Mouse (Mus musculus) C2C12 (cell line): ENCODE results near the gene Znhit2.

Experiments used
- CEBPB ChIP-seq: IDR thresholded peaks from one replicate; pipeline ENCODE4 v1.6.1; 2011; ENCODE audit warnings: low read depth, mild to moderate bottlenecking, control low read depth, moderate library complexity
- CTCF ChIP-seq: IDR thresholded peaks from one replicate; pipeline ENCODE4 v1.5.1; 2011; ENCODE audit not compliant: control insufficient read depth, insufficient read depth, insufficient read length
- MYOG ChIP-seq: IDR thresholded peaks from one replicate; pipeline ENCODE4 v1.6.1; 2011; ENCODE audit not compliant: control insufficient read depth, insufficient read length; ENCODE audit errors: extremely low read depth

GRCm38 (mm10) chr19:6068951-6069350, 8.0 kb downstream of the Znhit2 start:
- no peak for TF ChIP-seq CTCF
- TF ChIP-seq CEBPB, result no peak
- no peak for TF ChIP-seq MYOG
